Comparison of ENCODE assay signal across 18 mouse cellular contexts in genomic region chr11:72928516-72928915, GRCm38 (mm10). TPM values are rescaled to one million over a fixed set of nuclear protein-coding genes. Genes with fewer than 3 reads are reported as not detected.
DNase-seq lines count a peak whose midpoint lies in the region; ATAC-seq lines count a peak whose summit lies in the region.
"Had no signal": no experiment of that assay in that cellular context is flagged by ENCODE, and none has a peak within 500 bp of the region (broad histone marks: within the 10 kb centered on the region; RNA-seq: fewer than 3 reads in every experiment).

No protein-coding gene starts in this region.

- no peaks in the 10 kb centered on the region for H3K4me1 ChIP-seq in midbrain, embryonic 14.5 days (ENCODE audit: control insufficient read depth, insufficient read depth, low read length)
- H3K4me1 ChIP-seq in midbrain, embryonic 15.5 days: 0 out of 2 replicates have a peak, but pooled peaks cover 4% of the 10 kb centered on the region
- peaks cover 26% of the 10 kb centered on the region for H3K4me1 ChIP-seq in intestine, embryonic 15.5 days (replicated peaks)
- H3K4me1 ChIP-seq: embryonic facial prominence, embryonic 12.5 days; heart, embryonic 15.5 days; limb, embryonic 12.5 days; midbrain, embryonic 12.5 days had no signal

- no peak for ATAC-seq in midbrain, embryonic 14.5 days (ENCODE audit: low FRiP score, low TSS enrichment)
- no peak for ATAC-seq in midbrain, embryonic 15.5 days (replicated peaks)
- peak; percentile 47 for ATAC-seq in CD4-positive, CD25-positive, alpha-beta regulatory T cell, adult 4 months
- peak; percentile 49; the same call in 1 of the 2 replicates for ATAC-seq in neutrophil, adult 5-6 weeks (ENCODE audit: extremely low read depth, insufficient number of reproducible peaks, low FRiP score, poor library complexity, severe bottlenecking)
- no peak for ATAC-seq in intestine, embryonic 15.5 days

- H3K4me3 ChIP-seq in midbrain, embryonic 14.5 days (replicated peaks; ENCODE audit: low read depth, low read length): no peak overlapping the region
- no peak overlapping the region for H3K4me3 ChIP-seq in midbrain, embryonic 15.5 days
- no peak overlapping the region for H3K4me3 ChIP-seq in intestine, embryonic 15.5 days (replicated peaks)
- H3K4me3 ChIP-seq: embryonic facial prominence, embryonic 12.5 days; heart, embryonic 15.5 days; limb, embryonic 12.5 days; midbrain, embryonic 12.5 days had no signal

- H3K27me3 ChIP-seq in midbrain, embryonic 14.5 days (ENCODE audit: control insufficient read depth, insufficient read depth, low read length): no peaks in the 10 kb centered on the region
- H3K27me3 ChIP-seq in midbrain, embryonic 15.5 days (replicated peaks): no peaks in the 10 kb centered on the region
- H3K27me3 ChIP-seq in intestine, embryonic 15.5 days (replicated peaks): no peaks in the 10 kb centered on the region
- H3K27me3 ChIP-seq: embryonic facial prominence, embryonic 12.5 days; heart, embryonic 15.5 days; limb, embryonic 12.5 days; midbrain, embryonic 12.5 days had no signal

- H3K9ac ChIP-seq in midbrain, embryonic 14.5 days (replicated peaks; ENCODE audit: low read length): no peak overlapping the region
- H3K9ac ChIP-seq in midbrain, embryonic 15.5 days: no peak overlapping the region
- no peak overlapping the region for H3K9ac ChIP-seq in intestine, embryonic 15.5 days
- H3K9ac ChIP-seq: embryonic facial prominence, embryonic 12.5 days; heart, embryonic 15.5 days; hindbrain, embryonic 14.5 days; limb, embryonic 12.5 days; midbrain, embryonic 12.5 days had no signal

- no peak overlapping the region for H3K4me2 ChIP-seq in midbrain, embryonic 14.5 days (ENCODE audit: low read length)
- no peak overlapping the region for H3K4me2 ChIP-seq in midbrain, embryonic 15.5 days
- H3K4me2 ChIP-seq in intestine, embryonic 15.5 days (replicated peaks): no peak overlapping the region
- H3K4me2 ChIP-seq: embryonic facial prominence, embryonic 12.5 days; heart, embryonic 15.5 days; hindbrain, embryonic 14.5 days; limb, embryonic 12.5 days; midbrain, embryonic 12.5 days had no signal

- H3K9me3 ChIP-seq in midbrain, embryonic 14.5 days (ENCODE audit: control insufficient read depth, low read length): no peaks in the 10 kb centered on the region
- no peaks in the 10 kb centered on the region for H3K9me3 ChIP-seq in midbrain, embryonic 15.5 days
- H3K9me3 ChIP-seq in intestine, embryonic 15.5 days: no peaks in the 10 kb centered on the region
- H3K9me3 ChIP-seq: embryonic facial prominence, embryonic 12.5 days; heart, embryonic 15.5 days; limb, embryonic 12.5 days; midbrain, embryonic 12.5 days had no signal

- 52% methylated on average over 2 of the region's 2 CpGs for WGBS in midbrain, embryonic 14.5 days
- WGBS in midbrain, embryonic 15.5 days: 52% methylated on average over 2 of the region's 2 CpGs
- WGBS in intestine, embryonic 15.5 days: 61% methylated on average over 2 of the region's 2 CpGs

- H3K27ac ChIP-seq in midbrain, embryonic 14.5 days (replicated peaks; ENCODE audit: low read depth, low read length): no peak overlapping the region
- H3K27ac ChIP-seq in midbrain, embryonic 15.5 days: no peak overlapping the region
- H3K27ac ChIP-seq in intestine, embryonic 15.5 days: no peak overlapping the region
- H3K27ac ChIP-seq: embryonic facial prominence, embryonic 12.5 days; heart, embryonic 15.5 days; hindbrain, embryonic 14.5 days; limb, embryonic 12.5 days; midbrain, embryonic 12.5 days had no signal

- peak; percentile 39 to 45 for DNase-seq in cerebellum, postnatal 10 days
- no peak for DNase-seq in cerebellum, adult 9-11 months
- peak; percentile 20 for DNase-seq in midbrain, embryonic 14.5 days
- DNase-seq in thymus, postnatal 10 days (ENCODE audit: low spot score in 2 of 2): no peak
- DNase-seq: cerebellum, adult 11-12 months; kidney, adult 8-10 months; kidney, postnatal 4 days; layer of hippocampus, postnatal 36 days; lung, postnatal 14 days had no signal

- H3K36me3 ChIP-seq in midbrain, embryonic 14.5 days (ENCODE audit: control insufficient read depth, insufficient read depth, low read length): peaks cover 34% of the 10 kb centered on the region
- no peaks in the 10 kb centered on the region; the same call in 1 of the 2 replicates for H3K36me3 ChIP-seq in midbrain, embryonic 15.5 days (replicated peaks)
- H3K36me3 ChIP-seq in intestine, embryonic 15.5 days: peaks cover 13% of the 10 kb centered on the region; the same call in 1 of the 2 replicates

RNA-seq across cellular contexts. Expression of gene Atp2a3, which starts 32.5 kb away (rescaled TPM):
- 0.55 and 0.91 TPM in 2 replicates for polyA plus RNA-seq in midbrain, embryonic 14.5 days (2014; fragmentation: Nextera tagmentation; extraction: Ambion mirVana)
- polyA plus RNA-seq in midbrain, embryonic 15.5 days (2015; fragmentation: Nextera tagmentation; extraction: Ambion mirVana): 1.0 and 1.1 TPM in 2 replicates
- polyA plus RNA-seq in CD4-positive, CD25-positive, alpha-beta regulatory T cell, adult 4 months (2017; shearing (Covaris generic)): 10 to 100 TPM; 57.5 to 89.4 TPM
- 240 and 251 TPM in 2 replicates for total RNA-seq in neutrophil, adult 5-6 weeks (2017)
- 23.5 and 25.5 TPM in 2 replicates for polyA plus RNA-seq in intestine, embryonic 15.5 days (2015; fragmentation: Nextera tagmentation; extraction: Ambion mirVana)

Comparison
In these comparisons a context has a peak if more than half of its experiments do, and no peak if none do; other contexts are left out.
1. DNase-seq: peak in cerebellum, postnatal 10 days (2 of 2) and midbrain, embryonic 14.5 days (single experiment); none in cerebellum, adult 9-11 months (single experiment) and thymus, postnatal 10 days (0 of 2).
2. ATAC-seq: peak in CD4-positive, CD25-positive, alpha-beta regulatory T cell, adult 4 months (single experiment) and neutrophil, adult 5-6 weeks (single experiment); none in midbrain, embryonic 14.5 days (single experiment), midbrain, embryonic 15.5 days (single experiment) and intestine, embryonic 15.5 days (single experiment).
3. RNA of gene Atp2a3, which starts 32.5 kb away (polyA plus RNA-seq): 57.5 to 89.4 TPM in CD4-positive, CD25-positive, alpha-beta regulatory T cell, adult 4 months and 23.5 to 25.5 TPM in intestine, embryonic 15.5 days; 1.0 to 1.1 TPM in midbrain, embryonic 15.5 days and 0.55 to 0.91 TPM in midbrain, embryonic 14.5 days; every median in the first group is over 10 times any median in the second.